Mouse (Mus musculus) CH12.LX (cell line): ENCODE data around the gene Ube2c. TPM values are rescaled to one million over a fixed set of nuclear protein-coding genes. Genes with fewer than 3 reads are reported as not detected.

Experiments used
- DNase-seq: peaks from one replicate; pipeline ENCODE4 v3.0.0-alpha.2; 2013; ENCODE audit errors: extremely low read depth
- H3K27ac ChIP-seq: 2 replicates; pipeline ENCODE4 v1.5.1; 2012; ENCODE audit warnings: low read depth, mild to moderate bottlenecking, control low read depth, moderate library complexity; ENCODE audit not compliant: insufficient read depth
- H3K27me3 ChIP-seq: replicated peaks from 2 replicates; pipeline ENCODE3; 2012; ENCODE audit warnings: inconsistent platforms
- H3K36me3 ChIP-seq, 2 experiments: replicated peaks in 1 of 2; 2 replicates each; pipeline versions ENCODE3 to v1.6.1; 2012; ENCODE audit warnings: inconsistent platforms in 1 of 2, low read length in 1 of 2, mild to moderate bottlenecking in 1 of 2, mixed read lengths in 1 of 2, moderate library complexity in 1 of 2; ENCODE audit not compliant: control insufficient read depth in 1 of 2, insufficient read depth in 1 of 2
- H3K4me1 ChIP-seq, 2 experiments: 2 replicates each; pipeline ENCODE4 v1.6.1; 2012; ENCODE audit warnings: inconsistent platforms in 1 of 2, moderate library complexity in 1 of 2; ENCODE audit not compliant: insufficient read depth in 2 of 2, control insufficient read depth in 1 of 2
- H3K4me2 ChIP-seq: 2 replicates; pipeline ENCODE4 v1.6.1; 2012; ENCODE audit warnings: low read depth, mild to moderate bottlenecking, control low read depth; ENCODE audit not compliant: poor library complexity, insufficient read depth, severe bottlenecking
- H3K4me3 ChIP-seq, 3 experiments: fragments of 150-350 bp in 1 of 3; sonication (generic) in 1 of 3; replicated peaks in 1 of 3; 2 replicates each; pipeline versions ENCODE3 to v1.5.1; 2011 to 2012; ENCODE audit warnings: low read depth in 2 of 3, low read length in 2 of 3, mild to moderate bottlenecking in 2 of 3, moderate library complexity in 2 of 3, control low read depth in 1 of 3, improper control_type of control experiment in 1 of 3, inconsistent platforms in 1 of 3, mixed read lengths in 1 of 3; ENCODE audit not compliant: poor library complexity in 1 of 3
- H3K79me2 ChIP-seq: replicated peaks from 2 replicates; pipeline ENCODE4 v1.6.1; 2012; ENCODE audit warnings: mild to moderate bottlenecking, moderate library complexity; ENCODE audit not compliant: control insufficient read depth, poor library complexity, insufficient read depth, severe bottlenecking; ENCODE audit errors: extremely low read depth
- H3K9ac ChIP-seq: 2 replicates; pipeline ENCODE4 v1.6.1; 2012; ENCODE audit warnings: low read depth, mild to moderate bottlenecking, control low read depth, moderate library complexity; ENCODE audit not compliant: insufficient read depth
- H3K9me3 ChIP-seq: replicated peaks from 2 replicates; pipeline ENCODE3; 2012; ENCODE audit warnings: low read length, inconsistent platforms, mixed read lengths
- BHLHE40 ChIP-seq: IDR thresholded peaks from 2 replicates; pipeline ENCODE4 v1.6.1; 2011; ENCODE audit warnings: mild to moderate bottlenecking, low read depth, low read length, improper control_type of control experiment
- CHD2 ChIP-seq: IDR thresholded peaks from 2 replicates; pipeline ENCODE4 v1.6.1; 2011; ENCODE audit warnings: low read length, improper control_type of control experiment
- ELF1 ChIP-seq: IDR thresholded peaks from 2 replicates; pipeline ENCODE4 v1.6.1; 2014; ENCODE audit warnings: low read depth, mild to moderate bottlenecking, inconsistent platforms, low read length, improper control_type of control experiment
- EP300 ChIP-seq: IDR thresholded peaks from 2 replicates; pipeline ENCODE4 v1.6.1; 2011; ENCODE audit warnings: low read length, improper control_type of control experiment
- IRF4 ChIP-seq: IDR thresholded peaks from 2 replicates; pipeline ENCODE4 v1.6.1; 2014; ENCODE audit warnings: low read depth, mild to moderate bottlenecking, inconsistent platforms, low read length, improper control_type of control experiment
- JUN ChIP-seq: IDR thresholded peaks from 2 replicates; pipeline ENCODE4 v1.6.1; 2011; ENCODE audit warnings: low read depth, mild to moderate bottlenecking, low read length, improper control_type of control experiment, moderate library complexity; ENCODE audit not compliant: insufficient read depth
- JUND ChIP-seq: conservative IDR thresholded peaks from 2 replicates; pipeline ENCODE4 v1.6.1; 2011; ENCODE audit warnings: low read depth, low read length, improper control_type of control experiment
- KAT2A ChIP-seq: IDR thresholded peaks from 2 replicates; pipeline ENCODE4 v1.6.1; 2012; ENCODE audit warnings: low read length, improper control_type of control experiment, inconsistent platforms; ENCODE audit not compliant: insufficient replicate concordance
- MAFK ChIP-seq: IDR thresholded peaks from 2 replicates; pipeline ENCODE4 v1.6.1; 2011; ENCODE audit warnings: low read length, improper control_type of control experiment; ENCODE audit not compliant: insufficient replicate concordance
- MAX ChIP-seq: IDR thresholded peaks from 2 replicates; pipeline ENCODE4 v1.6.1; 2011; ENCODE audit warnings: low read length, improper control_type of control experiment
- PAX5 ChIP-seq: IDR thresholded peaks from 2 replicates; pipeline ENCODE4 v1.6.1; 2012; ENCODE audit warnings: low read length, inconsistent platforms, mixed read lengths
- POLR2A ChIP-seq: IDR thresholded peaks from 2 replicates; pipeline ENCODE4 v1.6.1; 2011; ENCODE audit warnings: low read depth, mild to moderate bottlenecking, improper control_type of control experiment, low read length
- POLR2AphosphoS2 ChIP-seq: IDR thresholded peaks from 2 replicates; pipeline ENCODE4 v1.6.1; 2011; ENCODE audit warnings: low read depth, low read length, improper control_type of control experiment
- TCF12 ChIP-seq: IDR thresholded peaks from 2 replicates; pipeline ENCODE4 v1.6.1; 2014; ENCODE audit warnings: low read depth, mild to moderate bottlenecking, inconsistent platforms, low read length, improper control_type of control experiment
- UBTF ChIP-seq: IDR thresholded peaks from 2 replicates; pipeline ENCODE4 v1.6.1; 2012; ENCODE audit warnings: low read depth, mild to moderate bottlenecking, inconsistent platforms, low read length, improper control_type of control experiment, moderate library complexity
- ZMIZ1 ChIP-seq: IDR thresholded peaks from 2 replicates; pipeline ENCODE4 v1.6.1; 2012; ENCODE audit warnings: low read depth, mild to moderate bottlenecking, inconsistent platforms, low read length, improper control_type of control experiment
- dilution Hi-C: fragments of 300-500 bp; cut with MboI; formaldehyde crosslinking; loops from 2 replicates; pipeline ENCODE4 v1.14.3; 2020; ENCODE audit warnings: low sequenced_read_pairs; ENCODE audit not compliant: extremely low pct_unique_long_range_greater_than_20kb, extremely low pct_ligation_motif_present
- in situ Hi-C: fragments of 300-500 bp; cut with MboI; formaldehyde crosslinking; loops from 3 replicates; pipeline ENCODE4 v1.14.3; 2019; ENCODE audit warnings: low sequenced_read_pairs, low pct_ligation_motif_present, low pct_unique_long_range_greater_than_20kb, mixed read lengths
- polyA plus RNA-seq: library from polyadenylated mRNA; unstranded; fragments of >175 nt; gene quantifications from 2 replicates; pipeline ENCODE4 v1.2.1, GENCODE M21; 2012; ENCODE audit warnings: low read depth; ENCODE audit not compliant: insufficient read length
- total RNA-seq, 2 experiments: library from RNA; depleted of rRNA; stranded (reverse); fragments of 300-350 nt in 1 of 2; fragments of >200 nt in 1 of 2; gene quantifications; 2 replicates each; pipeline ENCODE4 v1.2.3; 2012 to 2014

Gene Ube2c
- total and polyA plus RNA-seq, 3 experiments = 103 to 226 (median 126) TPM

GRCm38 (mm10) chr2:164815348-164815747 lies 45.6 kb downstream of the Ube2c start:
- Histone ChIP-seq H3K4me2 (no peak overlapping the region), H3K79me2 (no peaks in the 10 kb centered on the region), H3K9me3 (no peaks in the 10 kb centered on the region), H3K27ac (no peak overlapping the region), H3K36me3 (peaks cover 3 to 45% of the 10 kb centered on the region in 2 experiments), H3K4me3 (no peak overlapping the region), H3K4me1 (no peaks in the 10 kb centered on the region), H3K27me3 (no peaks in the 10 kb centered on the region), H3K9ac (no peak overlapping the region)
- dilution Hi-C loops = no loop called here
- DNase-seq = no peak
- no peak for TF ChIP-seq IRF4
- no peak for TF ChIP-seq UBTF
- no peak for TF ChIP-seq CHD2
- TF ChIP-seq ELF1 = no peak
- TF ChIP-seq PAX5 = no peak
- no peak for TF ChIP-seq ZMIZ1
- TF ChIP-seq JUND = no peak
- TF ChIP-seq KAT2A = no peak
- no peak for TF ChIP-seq POLR2AphosphoS2
- TF ChIP-seq MAFK = no peak
- TF ChIP-seq MAX = no peak
- TF ChIP-seq EP300 = no peak
- TF ChIP-seq BHLHE40 = no peak
- no peak for TF ChIP-seq POLR2A
- in situ Hi-C loops = no loop called here

DNA sequence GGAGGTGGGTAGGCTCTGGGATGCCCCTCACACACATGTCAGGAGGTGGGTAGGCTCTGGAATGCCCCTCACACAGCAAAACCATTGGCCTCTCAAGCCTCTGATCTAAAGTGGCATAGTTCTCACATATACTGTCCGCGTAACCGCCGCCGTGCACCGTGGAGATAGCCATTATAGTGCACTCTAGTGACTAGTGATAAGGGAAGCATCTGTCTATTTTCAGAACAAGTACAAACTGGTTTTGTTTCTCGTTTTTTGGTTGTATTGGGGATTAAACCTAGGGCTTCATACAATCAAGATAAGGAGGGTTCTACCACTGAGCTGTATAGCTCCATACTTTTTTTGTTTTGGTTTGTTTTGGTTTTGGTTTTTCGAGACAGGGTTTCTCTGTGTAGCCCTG lies 46.1 kb downstream of the Ube2c start:
- Histone ChIP-seq H3K9me3 (no peaks in the 10 kb centered on the region), H3K9ac (no peak overlapping the region), H3K4me1 (no peaks in the 10 kb centered on the region), H3K4me2 (no peak overlapping the region), H3K4me3 (no peak overlapping the region), H3K27me3 (no peaks in the 10 kb centered on the region), H3K27ac (no peak overlapping the region), H3K79me2 (no peaks in the 10 kb centered on the region), H3K36me3 (peaks cover 4 to 46% of the 10 kb centered on the region in 2 experiments)
- dilution Hi-C loops (no loop called here), in situ Hi-C loops (no loop called here)
- TF ChIP-seq UBTF (no peak), MAX (no peak), KAT2A (no peak), EP300 (no peak), TCF12 (no peak), JUN (no peak)
- no peak for DNase-seq
